Mouse (Mus musculus) urinary bladder, postnatal 10 days (tissue): ENCODE data around the gene Snx21.

Source experiments
- DNase-seq: peaks from one replicate; pipeline ENCODE4 v3.0.0; 2022; ENCODE audit warnings: low spot score

Snx21 gene

DNA sequence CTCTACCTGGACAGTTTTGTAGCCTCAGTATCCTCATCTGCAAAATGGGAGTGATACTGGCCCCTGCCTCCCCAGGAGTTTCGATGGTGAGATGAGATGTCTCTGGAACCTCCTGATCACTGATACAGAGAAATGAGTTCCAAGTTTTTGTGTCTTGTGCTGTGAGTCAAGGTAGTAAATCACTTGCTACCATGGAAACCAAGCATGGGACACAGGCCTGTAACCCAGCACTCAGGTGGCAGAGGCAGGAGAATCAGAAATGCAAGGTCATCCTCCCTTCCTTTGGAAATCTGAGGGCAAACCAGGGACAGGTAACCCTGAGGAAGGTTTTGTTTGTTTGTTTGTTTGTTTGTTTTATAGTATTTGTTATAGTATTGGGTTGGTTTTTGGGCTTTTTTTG, 43.5 kb downstream of the Snx21 start:
- DNase-seq = no peak

DNA sequence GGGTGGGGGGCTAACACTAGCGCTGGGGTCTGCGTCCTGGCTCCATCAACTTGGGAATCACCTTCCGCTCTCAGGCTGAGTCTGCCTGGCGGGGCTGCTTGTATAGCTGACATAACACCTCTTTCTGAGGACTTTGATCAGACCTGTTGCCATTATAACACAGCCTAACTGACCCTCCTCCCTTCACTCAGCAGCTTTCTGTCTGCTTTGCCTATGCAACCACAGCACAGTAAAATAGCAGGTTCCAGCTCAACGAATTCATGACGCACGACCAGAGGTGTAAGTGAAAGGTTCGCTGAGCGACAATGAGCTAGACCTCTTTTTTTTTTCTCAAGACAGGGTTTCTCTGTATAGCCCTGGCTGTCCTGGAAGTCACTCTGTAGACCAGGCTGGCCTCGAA, 45.4 kb downstream of the Snx21 start:
- no peak for DNase-seq

DNA sequence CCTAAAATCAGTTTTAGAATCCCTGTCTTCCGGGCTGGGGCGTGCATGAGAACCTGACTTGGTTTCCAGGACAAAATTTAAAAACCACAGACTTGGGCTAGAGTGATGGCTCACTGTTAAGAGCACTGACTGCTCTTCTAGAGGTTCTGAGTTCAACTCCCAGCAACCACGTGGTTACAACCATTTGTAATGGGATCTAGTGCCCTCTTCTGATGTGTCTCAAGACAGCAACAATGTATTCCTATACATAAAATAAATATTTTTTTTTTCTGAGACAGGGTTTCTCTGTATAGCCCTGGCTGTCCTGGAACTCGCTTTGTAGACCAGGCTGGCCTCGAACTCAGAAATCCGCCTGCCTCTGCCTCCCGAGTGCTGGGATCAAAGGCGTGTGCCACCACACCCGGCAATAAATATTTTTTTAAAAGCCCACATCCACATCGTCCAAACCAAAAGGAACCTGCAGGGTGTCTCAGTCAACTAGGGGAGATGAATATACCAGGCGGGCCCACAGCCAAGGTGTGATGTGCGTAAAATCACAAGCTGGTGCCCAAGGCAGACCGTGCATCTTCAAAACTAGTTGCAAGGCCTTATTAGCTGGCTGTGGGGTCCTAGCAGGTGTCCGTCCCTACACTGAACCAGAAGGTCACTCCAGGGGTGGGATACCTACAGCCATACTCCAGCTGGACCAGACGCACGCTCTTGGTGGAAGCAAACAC, 46.6 kb downstream of the Snx21 start:
- DNase-seq = no peak

DNA sequence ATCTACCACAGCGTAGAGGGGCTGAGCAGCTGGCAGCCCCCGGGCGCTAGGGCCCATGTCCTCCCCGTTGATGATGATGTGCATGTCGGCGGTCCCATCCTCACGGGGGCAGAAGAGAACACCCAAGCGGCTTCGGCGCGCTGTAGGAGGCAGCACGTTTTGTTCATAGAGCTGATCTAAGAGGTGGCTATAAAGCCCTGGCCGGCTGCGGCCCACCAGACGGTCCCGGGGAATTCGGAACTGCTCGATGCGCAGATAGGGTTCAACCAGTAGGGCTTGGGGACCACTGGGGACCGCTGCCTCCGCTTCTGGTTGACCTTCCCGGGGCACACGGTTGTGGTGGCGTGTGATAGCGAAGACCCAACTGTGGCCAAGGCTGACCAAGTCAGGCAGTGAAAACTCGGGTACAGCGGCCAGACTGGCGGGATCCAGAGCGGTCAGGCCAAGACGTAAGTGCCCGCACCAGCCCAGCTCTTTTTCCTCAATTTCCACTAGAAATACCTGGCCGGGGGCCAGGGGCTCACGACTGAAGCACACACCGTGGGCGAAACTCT, 47.2 kb downstream of the Snx21 start, which contains the start of gene Ctsa:
Gene Ctsa (plus strand): TSS at position 126 of the 554 bp plus-strand sequence.
- DNase-seq = no peak

DNA sequence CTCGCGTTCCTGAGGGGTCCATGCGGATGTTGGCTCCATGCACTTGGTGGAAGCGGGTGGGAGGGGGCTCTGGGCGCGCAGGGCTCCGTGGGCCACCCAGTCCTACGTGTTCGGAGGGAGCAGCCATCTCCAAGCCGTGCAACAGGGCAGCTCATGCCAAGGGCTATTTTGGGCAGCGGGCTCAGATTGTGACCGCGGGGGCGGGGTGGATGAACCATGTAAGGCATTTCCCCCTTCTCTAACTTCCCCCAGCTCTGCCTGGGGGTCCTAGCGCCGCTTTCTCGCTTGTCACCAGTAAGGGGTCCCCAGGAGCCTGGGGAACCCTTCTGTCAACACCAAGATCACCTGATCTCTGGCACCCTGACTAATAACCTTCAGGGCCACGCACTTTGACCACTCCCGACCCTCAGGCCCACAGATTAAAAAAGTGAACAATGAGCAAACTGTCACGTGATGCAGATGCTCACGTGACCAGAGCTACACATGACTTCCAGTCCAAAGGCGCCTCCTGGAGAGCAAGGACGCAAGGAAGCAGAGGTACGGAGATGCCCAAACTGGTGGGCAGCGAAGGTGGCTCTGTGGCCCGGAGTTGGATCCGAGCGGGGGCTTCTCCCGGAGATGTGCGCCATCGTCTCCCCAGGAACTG, 47.8 kb downstream of the Snx21 start, which contains the start of gene Neurl2:
Gene Neurl2 (minus strand): TSS at position 143 of the 646 bp plus-strand sequence.
- DNase-seq = peak; percentile 71

DNA sequence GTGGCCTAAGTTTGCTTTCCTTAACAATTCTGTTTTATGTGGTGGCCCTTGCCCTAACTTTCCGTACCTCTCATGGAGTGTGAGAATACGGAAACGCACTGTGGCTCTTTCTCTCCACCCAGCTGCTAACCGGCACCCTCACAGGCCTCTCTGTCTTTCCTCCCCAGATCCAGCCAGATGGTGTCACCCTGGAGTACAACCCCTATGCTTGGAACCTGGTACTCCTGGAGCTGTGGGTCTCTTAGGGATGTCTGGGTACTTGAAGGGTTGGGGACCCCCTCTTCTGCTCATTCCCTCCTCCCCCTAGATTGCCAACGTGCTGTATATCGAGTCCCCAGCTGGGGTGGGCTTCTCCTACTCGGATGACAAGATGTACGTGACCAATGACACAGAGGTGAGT, 48.9 kb downstream of the Snx21 start:
- no peak for DNase-seq

DNA sequence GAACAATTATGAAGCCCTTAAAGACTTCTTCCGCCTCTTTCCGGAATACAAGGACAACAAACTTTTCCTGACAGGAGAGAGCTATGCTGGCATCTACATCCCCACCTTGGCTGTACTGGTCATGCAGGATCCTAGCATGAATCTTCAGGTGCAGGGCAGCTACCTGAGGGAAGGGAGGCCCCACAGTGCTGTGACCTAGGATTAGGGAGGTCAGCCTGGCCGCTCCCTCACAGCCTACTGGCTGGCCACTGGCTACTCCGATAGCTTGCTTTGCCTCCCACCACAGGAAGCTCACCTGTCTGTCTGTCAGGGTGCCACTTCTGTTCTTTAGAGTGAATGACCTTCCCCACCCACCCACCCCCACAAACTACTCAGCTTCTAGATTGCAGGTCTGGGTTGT, 49.5 kb downstream of the Snx21 start:
- no peak for DNase-seq
